Mouse (Mus musculus) embryonic fibroblast, embryonic 13.5 days (primary cell): ENCODE measurements at regions not wholly inside any gene's neighbourhood (a gene's known extent, or its start where the extent isn't known, plus 50 kb on each side); places are given as distances from the start of the nearest gene placed in this dataset.

Source experiments
- CTCF ChIP-seq: IDR thresholded peaks from 2 replicates; pipeline ENCODE4 v1.5.1; 2011; ENCODE audit warnings: mild to moderate bottlenecking, control low read depth, low read length, moderate library complexity, borderline replicate concordance; ENCODE audit not compliant: insufficient read depth
- POLR2A ChIP-seq: IDR thresholded peaks from 2 replicates; pipeline ENCODE4 v1.6.1; 2011; ENCODE audit warnings: low read depth, mild to moderate bottlenecking, control low read depth, low read length, moderate library complexity

DNA sequence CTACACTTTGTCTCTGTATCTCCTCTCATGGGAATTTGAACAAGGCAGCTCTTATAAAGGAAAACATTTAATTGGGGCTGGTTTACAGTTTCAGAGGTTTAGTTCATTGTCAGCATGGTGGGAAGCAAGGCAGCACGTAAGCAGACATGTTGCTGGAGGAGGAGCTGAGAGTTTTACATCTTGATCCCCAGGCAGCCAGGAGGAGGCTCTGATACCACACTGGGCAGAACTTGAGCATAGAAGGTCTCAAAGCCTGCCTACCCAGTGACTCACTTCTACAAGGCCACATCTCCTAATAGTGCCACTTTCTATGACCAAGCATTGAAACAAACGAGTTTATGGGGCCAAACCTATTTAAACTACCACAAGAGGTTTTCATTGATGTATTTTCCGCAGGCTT, 67.9 kb upstream of the Comtd1 start:
- TF ChIP-seq CTCF (no peak), POLR2A (no peak)
